Comparison of ENCODE assay signal across 29 mouse cellular contexts in the genomic region with DNA sequence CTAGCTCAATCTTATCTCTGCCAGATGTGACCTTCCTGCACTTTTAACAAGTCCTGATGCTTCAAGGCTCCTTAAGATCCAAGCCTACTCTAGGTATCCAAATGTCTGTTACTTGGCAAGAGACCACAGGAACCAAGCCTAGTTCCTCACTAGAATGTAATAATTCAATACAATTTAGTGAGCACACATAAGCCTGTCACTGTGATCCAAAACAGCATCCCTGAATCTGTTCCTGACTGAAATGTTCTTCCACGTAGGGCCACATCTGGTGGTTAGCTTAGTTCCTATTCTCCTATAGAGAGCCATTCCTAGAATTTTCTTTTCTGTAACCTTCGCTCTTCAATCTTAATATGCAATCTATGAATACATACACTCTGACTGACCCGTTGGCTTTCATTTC. TPM values are rescaled to one million over a fixed set of nuclear protein-coding genes. Genes with fewer than 3 reads are reported as not detected.
"Had no signal": no experiment of that assay in that cellular context is flagged by ENCODE, and none has a peak within 500 bp of the region (broad histone marks: within the 10 kb centered on the region; RNA-seq: fewer than 3 reads in every experiment).

No protein-coding gene starts in this region.

- H3K27ac ChIP-seq: kidney, postnatal 0 days; limb, embryonic 13.5 days; liver, embryonic 13.5 days; macrophage; midbrain, embryonic 12.5 days; midbrain, embryonic 15.5 days; neural tube, embryonic 12.5 days; neural tube, embryonic 15.5 days had no signal

- H3K27me3 ChIP-seq: limb, embryonic 13.5 days; liver, embryonic 13.5 days; midbrain, embryonic 12.5 days; midbrain, embryonic 15.5 days; neural tube, embryonic 12.5 days; neural tube, embryonic 15.5 days had no signal

- H3K9ac ChIP-seq: limb, embryonic 13.5 days; liver, embryonic 13.5 days; lung, embryonic 14.5 days; midbrain, embryonic 12.5 days; midbrain, embryonic 15.5 days; neural tube, embryonic 12.5 days; neural tube, embryonic 15.5 days had no signal

- DNase-seq: kidney, adult 2 months; kidney, postnatal 36 days; left cerebral cortex, postnatal 4 days; liver, embryonic 13.5 days; lung, embryonic 14.5 days; right cerebral cortex, adult 18-20 months; right cerebral cortex, postnatal 14 days; right cerebral cortex, postnatal 4 days; spleen, adult 18-20 months; thymus, adult 18-20 months; thymus, postnatal 36 days had no signal

- H3K4me3 ChIP-seq: limb, embryonic 13.5 days; liver, embryonic 13.5 days; midbrain, embryonic 12.5 days; midbrain, embryonic 15.5 days; neural tube, embryonic 12.5 days; neural tube, embryonic 15.5 days had no signal

- H3K4me1 ChIP-seq: midbrain, embryonic 12.5 days; midbrain, embryonic 15.5 days; neural tube, embryonic 12.5 days; neural tube, embryonic 15.5 days had no signal

- H3K9me3 ChIP-seq: limb, embryonic 13.5 days; liver, embryonic 13.5 days; midbrain, embryonic 12.5 days; midbrain, embryonic 15.5 days; neural tube, embryonic 12.5 days; neural tube, embryonic 15.5 days had no signal

- H3K4me2 ChIP-seq: limb, embryonic 13.5 days; liver, embryonic 13.5 days; lung, embryonic 14.5 days; midbrain, embryonic 12.5 days; midbrain, embryonic 15.5 days; neural tube, embryonic 12.5 days; neural tube, embryonic 15.5 days had no signal

- ATAC-seq: inflammation-experienced regulatory T-cells, adult 6 months; lung, postnatal 0 days; midbrain, embryonic 15.5 days had no signal

RNA-seq across cellular contexts. Expression of a gene that starts 8.9 kb away (rescaled TPM):
- total RNA-seq: layer of hippocampus, adult 18-20 months; layer of hippocampus, postnatal 14 days; left cerebral cortex, adult 8-10 months; left cerebral cortex, postnatal 14 days; left cerebral cortex, postnatal 4 days; liver, adult 2 months; megakaryocyte, adult 5-6 weeks had no signal
- polyA plus RNA-seq: inflammation-experienced regulatory T-cells, adult 6 months; kidney, adult 2 months; kidney, embryonic 14.5 days; kidney, postnatal 0 days; limb, embryonic 13.5 days; liver, adult 2 months; liver, embryonic 13.5 days; liver, embryonic 16.5 days; lung, embryonic 14.5 days; lung, postnatal 0 days; macrophage; midbrain, embryonic 12.5 days; midbrain, embryonic 15.5 days; neural tube, embryonic 12.5 days; neural tube, embryonic 15.5 days; urinary bladder, adult 2 months had no signal
